Mouse (Mus musculus): ENCODE measurements around the gene Cxcr4.
"Not testable (repeated sequence)": the region's sequence is repeated elsewhere in the genome, so short reads cannot be mapped to it uniquely, and the experiment has no call there.

- TF ChIP-seq BHLHE40 (IDR thresholded peaks at IDR 0.05; ENCODE audit: borderline replicate concordance, low read depth, low read length); POLR2A (IDR thresholded peaks at IDR 0.05; ENCODE audit: control insufficient read depth in 1 of 2, insufficient read depth in 1 of 2, low read depth in 1 of 2, low read length in 2 of 2, poor library complexity in 1 of 2); KAT2A (conservative IDR thresholded peaks at IDR 0.05; ENCODE audit: low read depth, low read length); ZMIZ1 (IDR thresholded peaks at IDR 0.05; ENCODE audit: low read depth, low read length); EP300 (IDR thresholded peaks at IDR 0.05; ENCODE audit: low read depth in 1 of 2, low read length in 2 of 2); CTCF (IDR thresholded peaks at IDR 0.05 in 2 of 3, conservative IDR thresholded peaks at IDR 0.05 in 1 of 3; ENCODE audit: control insufficient read depth in 1 of 3, insufficient read depth in 1 of 3, low read depth in 2 of 3, low read length in 3 of 3, poor library complexity in 1 of 3, severe bottlenecking in 1 of 3); USF2 (IDR thresholded peaks at IDR 0.05; ENCODE audit: borderline replicate concordance in 1 of 2, insufficient read depth in 1 of 2, low read depth in 1 of 2, low read length in 2 of 2); SMC3 (IDR thresholded peaks at IDR 0.05; ENCODE audit: low read depth, low read length); RCOR1 (IDR thresholded peaks at IDR 0.05; ENCODE audit: low read depth, low read length); UBTF (IDR thresholded peaks at IDR 0.05; ENCODE audit: borderline replicate concordance, insufficient read depth, low read depth, low read length); ZKSCAN1 (IDR thresholded peaks at IDR 0.05; ENCODE audit: low read depth, low read length); TBP (IDR thresholded peaks at IDR 0.05; ENCODE audit: low read depth, low read length): not testable (repeated sequence)
These were observed 7.4 kb downstream of the Cxcr4 start for GRCm38 (mm10) chr1:128584716-128585115.

All from MEL (cell line).